Mouse (Mus musculus) effector memory CD4-positive, alpha-beta T cell, adult 7 months (primary cell): ENCODE measurements around the gene Tubd1. TPM values are rescaled to one million over a fixed set of nuclear protein-coding genes. Genes with fewer than 3 reads are reported as not detected.

ENCODE experiments used
- polyA plus RNA-seq: library from polyadenylated mRNA; unstranded; fragments of 100-300 nt; shearing (Covaris generic); gene quantifications from one replicate; pipeline ENCODE4 v1.2.1, GENCODE M21; 2017

Gene Tubd1
- 4.4 TPM for polyA plus RNA-seq

DNA sequence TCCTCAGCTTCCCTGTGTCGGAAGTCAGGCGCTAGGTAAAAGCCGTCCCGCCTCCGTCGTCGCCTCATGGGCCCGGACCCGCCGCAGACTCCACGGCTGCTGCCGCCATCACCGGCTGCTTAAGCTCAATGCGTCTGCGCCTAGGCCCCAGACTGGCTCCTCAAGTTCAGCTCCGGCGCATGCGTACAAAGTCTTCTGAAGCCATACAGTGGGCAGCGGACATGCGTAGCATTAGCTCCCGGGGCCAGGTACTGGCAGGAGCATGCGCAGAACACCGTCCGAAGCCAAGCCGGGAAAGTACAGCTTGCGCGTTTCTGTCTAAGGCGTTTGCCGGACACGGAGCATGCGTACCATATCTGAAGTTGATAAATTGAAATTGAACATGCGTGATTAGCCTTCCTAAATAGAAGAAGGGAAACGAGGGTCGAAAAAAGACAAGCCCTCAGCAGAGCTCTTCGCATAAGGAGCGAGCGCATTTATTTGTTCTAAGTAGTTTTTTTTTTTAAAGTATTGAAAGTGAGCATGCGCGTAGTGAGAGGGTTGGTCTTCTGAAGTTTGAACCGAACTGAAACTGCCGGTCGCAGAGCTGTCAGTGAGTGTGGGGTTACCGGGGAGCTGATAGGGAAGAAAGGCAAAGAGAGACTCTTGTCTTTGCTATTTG lies at the start of gene Tubd1, which contains the start of gene Rps6kb1:
Tubd1 (plus strand) TSS at position 353 of the 661 bp plus-strand sequence.
Rps6kb1 (minus strand) TSS at position 167 of the 661 bp plus-strand sequence.

Other genes with a start within 250 kb of the Tubd1 start
- gene Med13, start 187.4 kb upstream of the Tubd1 start, polyA plus RNA-seq = 26.1 TPM
- gene Rnft1, start 60.3 kb upstream of the Tubd1 start, polyA plus RNA-seq = 50.1 TPM
- gene Rps6kb1, start 186 bp upstream of the Tubd1 start, polyA plus RNA-seq = 82.3 TPM
- gene Vmp1, start 138.8 kb downstream of the Tubd1 start, polyA plus RNA-seq = 275 TPM
- 5.0 TPM for gene Ptrh2, start 139.0 kb downstream of the Tubd1 start, polyA plus RNA-seq
- 154 TPM for gene Cltc, start 212.6 kb downstream of the Tubd1 start, polyA plus RNA-seq